Mouse (Mus musculus) lung, postnatal 4 days (tissue): ENCODE data around the gene Gdf15.

Experiments used
- DNase-seq, 2 experiments: peaks; one replicate each; pipeline ENCODE4 v3.0.0; 2021

Gene Gdf15

GRCm38 (mm10) chr8:70656193-70656790 is 24.0 kb upstream of the Gdf15 start:
- no peak for DNase-seq

GRCm38 (mm10) chr8:70655469-70655868 is 23.2 kb upstream of the Gdf15 start:
- no peak for DNase-seq

- DNase-seq, result no peak
These were observed 21.9 kb upstream of the Gdf15 start for GRCm38 (mm10) chr8:70654121-70654520.

GRCm38 (mm10) chr8:70653226-70653625 is 21.0 kb upstream of the Gdf15 start:
- DNase-seq, result peak; percentile 78 to 85

GRCm38 (mm10) chr8:70650351-70650750 is 18.1 kb upstream of the Gdf15 start:
- DNase-seq, result no peak

GRCm38 (mm10) chr8:70649324-70649723 is 17.1 kb upstream of the Gdf15 start:
- DNase-seq, result peak; percentile 85 to 91

- no peak for DNase-seq
These were observed 16.7 kb upstream of the Gdf15 start for GRCm38 (mm10) chr8:70648921-70649320.

- DNase-seq, result no peak
These were observed 15.8 kb upstream of the Gdf15 start for GRCm38 (mm10) chr8:70648164-70648442.

GRCm38 (mm10) chr8:70647343-70648163 is 15.3 kb upstream of the Gdf15 start:
- no peak for DNase-seq

- no peak for DNase-seq
These were observed 14.5 kb upstream of the Gdf15 start for GRCm38 (mm10) chr8:70646775-70647174.

GRCm38 (mm10) chr8:70646369-70646768 is 14.1 kb upstream of the Gdf15 start:
- no peak for DNase-seq

GRCm38 (mm10) chr8:70645501-70646224 is 13.4 kb upstream of the Gdf15 start:
- peak; percentile 42 to 46 for DNase-seq

- DNase-seq, result peak in 1 of 2 experiments; percentile 50
These were observed 11.8 kb upstream of the Gdf15 start for GRCm38 (mm10) chr8:70644065-70644464.

- no peak for DNase-seq
These were observed 10.8 kb upstream of the Gdf15 start for GRCm38 (mm10) chr8:70643019-70643418.

- DNase-seq, result no peak
These were observed 6.5 kb upstream of the Gdf15 start for GRCm38 (mm10) chr8:70638752-70639151.

GRCm38 (mm10) chr8:70636838-70637237 is 4.6 kb upstream of the Gdf15 start:
- no peak for DNase-seq

GRCm38 (mm10) chr8:70635527-70635926 is 3.3 kb upstream of the Gdf15 start:
- DNase-seq, result no peak

GRCm38 (mm10) chr8:70634066-70634465 is 1.8 kb upstream of the Gdf15 start:
- DNase-seq, result peak; percentile 88 to 89

GRCm38 (mm10) chr8:70631436-70631835 is 820 bp downstream of the Gdf15 start:
- DNase-seq, result peak; percentile 69 to 77

- peak; percentile 80 to 85 for DNase-seq
These were observed 1.5 kb downstream of the Gdf15 start for GRCm38 (mm10) chr8:70630532-70631381.

GRCm38 (mm10) chr8:70629574-70630531 is 2.4 kb downstream of the Gdf15 start:
- peak; percentile 92 for DNase-seq
